Comparison of ENCODE assay signal across 26 mouse cellular contexts in genomic region chr7:143162051-143162450, GRCm38 (mm10). TPM values are rescaled to one million over a fixed set of nuclear protein-coding genes. Genes with fewer than 3 reads are reported as not detected.
DNase-seq lines count a peak whose midpoint lies in the region; ATAC-seq and TF ChIP-seq lines count a peak whose summit lies in the region.
"Had no signal": no experiment of that assay in that cellular context is flagged by ENCODE, and none has a peak within 500 bp of the region (broad histone marks: within the 10 kb centered on the region; RNA-seq: fewer than 3 reads in every experiment).

No protein-coding gene starts in this region.

- no peaks in the 10 kb centered on the region for H3K27me3 ChIP-seq in liver, adult 2 months (ENCODE audit: control insufficient read depth, insufficient read depth, low read length)
- H3K27me3 ChIP-seq in liver, embryonic 11.5 days (replicated peaks; ENCODE audit: control insufficient read depth, insufficient read depth, low read length), result 0 out of 2 replicates have a peak, but pooled peaks cover 2% of the 10 kb centered on the region
- H3K27me3 ChIP-seq: embryonic facial prominence, embryonic 13.5 days; embryonic facial prominence, embryonic 15.5 days; Patski had no signal

- no peak overlapping the region for H3K27ac ChIP-seq in liver, adult 2 months (replicated peaks; ENCODE audit: insufficient read depth, low read depth, low read length)
- no peak overlapping the region for H3K27ac ChIP-seq in liver, embryonic 11.5 days (ENCODE audit: low read depth, low read length)
- H3K27ac ChIP-seq: embryonic facial prominence, embryonic 13.5 days; embryonic facial prominence, embryonic 15.5 days; forebrain, embryonic 10.5 days; forebrain, embryonic 12.5 days had no signal

- no peak overlapping the region for H3K9ac ChIP-seq in liver, adult 2 months (ENCODE audit: low read depth, low read length)
- no peak overlapping the region for H3K9ac ChIP-seq in liver, embryonic 11.5 days (ENCODE audit: low read depth, low read length)
- H3K9ac ChIP-seq: embryonic facial prominence, embryonic 13.5 days; embryonic facial prominence, embryonic 15.5 days; forebrain, embryonic 12.5 days had no signal

- no peak for TF ChIP-seq POLR2A in liver, adult 2 months (IDR thresholded peaks at IDR 0.05; ENCODE audit: extremely low read depth, insufficient read depth, low read length)

- no peaks in the 10 kb centered on the region for H3K79me2 ChIP-seq in liver, adult 2 months (ENCODE audit: control insufficient read depth, insufficient read depth, low read length)

- no peak for TF ChIP-seq CTCF in liver, adult 2 months (IDR thresholded peaks at IDR 0.05; ENCODE audit: low read depth, low read length)

- H3K4me3 ChIP-seq in liver, adult 2 months (ENCODE audit: insufficient read depth, low read depth, low read length), result no peak overlapping the region
- H3K4me3 ChIP-seq in liver, embryonic 11.5 days (ENCODE audit: low read depth, low read length), result no peak overlapping the region
- H3K4me3 ChIP-seq: embryonic facial prominence, embryonic 13.5 days; embryonic facial prominence, embryonic 15.5 days; erythroblast, embryonic 14.5 days; forebrain, embryonic 10.5 days; forebrain, embryonic 12.5 days had no signal

- H3K4me1 ChIP-seq in liver, adult 2 months (ENCODE audit: control insufficient read depth, insufficient read depth, low read length), result no peaks in the 10 kb centered on the region
- H3K4me1 ChIP-seq in liver, embryonic 11.5 days (replicated peaks; ENCODE audit: control insufficient read depth, insufficient read depth, low read length), result no peaks in the 10 kb centered on the region

- H3K36me3 ChIP-seq in liver, adult 2 months (ENCODE audit: control insufficient read depth, insufficient read depth, low read length), result no peaks in the 10 kb centered on the region
- H3K36me3 ChIP-seq in liver, embryonic 11.5 days (ENCODE audit: control insufficient read depth, insufficient read depth, low read length), result no peaks in the 10 kb centered on the region
- H3K36me3 ChIP-seq: embryonic facial prominence, embryonic 13.5 days; embryonic facial prominence, embryonic 15.5 days; forebrain, embryonic 10.5 days; forebrain, embryonic 12.5 days had no signal

- no peak overlapping the region for H3K4me2 ChIP-seq in liver, embryonic 11.5 days
- H3K4me2 ChIP-seq: embryonic facial prominence, embryonic 13.5 days; embryonic facial prominence, embryonic 15.5 days; forebrain, embryonic 12.5 days had no signal

- DNase-seq in adrenal gland, adult (ENCODE audit: inconsistent age in 2 of 2, low spot score in 1 of 2), result peak; percentile 50 to 76
- DNase-seq in adrenal gland, postnatal 25 days, result no peak
- DNase-seq in adrenal gland, postnatal 14 days, result peak; percentile 33
- no peak for DNase-seq in adrenal gland, adult 8-10 months
- peak; percentile 35 for DNase-seq in liver, adult 2 months (ENCODE audit: extremely low read depth, low read depth, low spot score)
- DNase-seq in liver, embryonic 11.5 days (ENCODE audit: low spot score), result no peak
- peak; percentile 16 for DNase-seq in brain, adult 2 months (ENCODE audit: low read depth, low spot score)
- DNase-seq in gastrocnemius, postnatal 10 days, result no peak
- DNase-seq: cerebellum, adult 11 months; cerebellum, adult 18-20 months; cerebellum, adult 8-10 months; cerebellum, adult 9-11 months; cerebellum, postnatal 14 days; cerebellum, postnatal 36 days; embryo, embryonic 11 days had no signal

- no peak for ATAC-seq in liver, embryonic 11.5 days (replicated peaks; ENCODE audit: low FRiP score)
- ATAC-seq: activated CD4-positive, CD25-positive, alpha-beta regulatory T cell, adult 4 months; forebrain, embryonic 14.5 days; forebrain, embryonic 16.5 days; Patski had no signal

- H3K9me3 ChIP-seq in liver, embryonic 11.5 days (ENCODE audit: control insufficient read depth, low read length), result no peaks in the 10 kb centered on the region
- H3K9me3 ChIP-seq: embryonic facial prominence, embryonic 13.5 days; embryonic facial prominence, embryonic 15.5 days; forebrain, embryonic 10.5 days; forebrain, embryonic 12.5 days had no signal

- 60% methylated on average over 3 of the region's 3 CpGs for WGBS in liver, adult 2 months
- WGBS in liver, embryonic 11.5 days, result 68% methylated on average over 3 of the region's 3 CpGs

RNA-seq across cellular contexts. Expression of gene Kcnq1, which starts 55.9 kb away (rescaled TPM):
- total RNA-seq in adrenal gland, postnatal 25 days (2021), result 3.5 and 3.6 TPM in 2 replicates
- 4.4 and 6.1 TPM in 2 replicates for total RNA-seq in adrenal gland, postnatal 14 days (2021)
- 10 to 100 TPM in 2 of 4 experiments, 1 to 10 TPM in 2; 3.7 to 14.9 (median 9.0) TPM for total RNA-seq in adrenal gland, adult 8-10 months (2022)
- total RNA-seq in liver, adult 2 months (2014; rRNA removed), result 1.3 and 3.4 TPM in 2 replicates
- polyA plus RNA-seq in liver, adult 2 months (2012; rRNA removed), result 0.91 and 2.5 TPM in 2 replicates
- polyA plus RNA-seq in liver, embryonic 11.5 days (2014; fragmentation: Nextera tagmentation; extraction: Ambion mirVana), result 0.59 and 1.2 TPM in 2 replicates
- 1 to 10 TPM; 1.6 to 1.9 TPM for total RNA-seq in gastrocnemius, postnatal 10 days (2021)
- total RNA-seq: common myeloid progenitor, adult 5-6 weeks had no signal
- polyA plus RNA-seq: activated CD4-positive, CD25-positive, alpha-beta regulatory T cell, adult 4 months; C2C12 had no signal

Comparison
In these comparisons a context has a peak if more than half of its experiments do, and no peak if none do; other contexts are left out.
1. DNase-seq: peak in adrenal gland, adult (2 of 2), adrenal gland, postnatal 14 days (single experiment), liver, adult 2 months (single experiment) and brain, adult 2 months (single experiment); none in adrenal gland, postnatal 25 days (single experiment), adrenal gland, adult 8-10 months (single experiment), liver, embryonic 11.5 days (single experiment) and gastrocnemius, postnatal 10 days (single experiment).